ENCODE assay signal across 15 mouse cellular contexts in the genomic region with DNA sequence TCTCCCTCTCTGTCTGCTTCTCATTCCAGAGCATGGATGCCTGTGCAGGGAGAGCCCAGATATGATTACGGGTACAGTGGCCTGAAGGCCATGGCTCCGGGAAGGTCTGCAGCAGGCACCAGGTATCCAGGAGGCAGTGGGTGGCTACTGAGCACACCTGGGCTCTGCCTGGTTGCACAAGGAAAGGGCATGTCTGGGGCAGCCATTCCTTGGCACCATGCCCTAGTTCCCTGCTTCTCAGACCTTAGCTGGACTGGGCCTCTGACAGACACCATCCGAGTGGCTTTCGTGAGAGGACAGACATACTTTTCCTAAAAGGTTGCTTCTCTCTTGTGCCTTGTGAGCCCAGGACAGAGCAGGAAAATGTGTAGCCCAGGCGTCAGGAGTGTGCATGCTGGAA. TPM values are rescaled to one million over a fixed set of nuclear protein-coding genes. Genes with fewer than 3 reads are reported as not detected.
DNase-seq lines count a peak whose midpoint lies in the region; ATAC-seq lines count a peak whose summit lies in the region.
"Had no signal": no experiment of that assay in that cellular context is flagged by ENCODE, and none has a peak within 500 bp of the region (broad histone marks: within the 10 kb centered on the region; RNA-seq: fewer than 3 reads in every experiment).

No protein-coding gene starts in this region.

- no peaks in the 10 kb centered on the region for H3K9me3 ChIP-seq in heart, embryonic 14.5 days (ENCODE audit: control insufficient read depth, low read length)
- no peaks in the 10 kb centered on the region for H3K9me3 ChIP-seq in heart, embryonic 10.5 days
- no peaks in the 10 kb centered on the region for H3K9me3 ChIP-seq in kidney, embryonic 15.5 days (replicated peaks)
- no peaks in the 10 kb centered on the region for H3K9me3 ChIP-seq in midbrain, embryonic 10.5 days (replicated peaks)
- H3K9me3 ChIP-seq: midbrain, embryonic 13.5 days had no signal

- no peaks in the 10 kb centered on the region for H3K27me3 ChIP-seq in heart, embryonic 14.5 days (ENCODE audit: control insufficient read depth, insufficient read depth, low read length)
- H3K27me3 ChIP-seq in heart, embryonic 10.5 days (ENCODE audit: insufficient read depth, poor library complexity, severe bottlenecking): peaks cover 15% of the 10 kb centered on the region
- no peaks in the 10 kb centered on the region for H3K27me3 ChIP-seq in kidney, embryonic 15.5 days
- H3K27me3 ChIP-seq in midbrain, embryonic 10.5 days (ENCODE audit: low read depth, poor library complexity, severe bottlenecking): peaks cover 6% of the 10 kb centered on the region; the same call in 1 of the 2 replicates
- H3K27me3 ChIP-seq: midbrain, embryonic 13.5 days had no signal

- DNase-seq in heart, embryonic 10.5 days (ENCODE audit: low spot score): no peak
- peak; percentile 52 for DNase-seq in ovary, postnatal 14 days (ENCODE audit: low spot score)
- DNase-seq in ovary, adult 18-20 months (ENCODE audit: low spot score): no peak
- peak; percentile 63 for DNase-seq in lung, postnatal 10 days
- no peak for DNase-seq in midbrain, embryonic 10.5 days (ENCODE audit: low spot score)
- DNase-seq: adrenal gland, postnatal 25 days; cerebellum, postnatal 36 days; heart, adult 2 months; left cerebral cortex, postnatal 4 days; lung, embryonic 14.5 days had no signal

- H3K4me3 ChIP-seq in heart, embryonic 14.5 days (ENCODE audit: control insufficient read depth in 1 of 2, insufficient read depth in 1 of 2, low read depth in 1 of 2, low read length in 2 of 2): no peak overlapping the region
- H3K4me3 ChIP-seq in heart, embryonic 10.5 days: no peak overlapping the region
- no peak overlapping the region for H3K4me3 ChIP-seq in kidney, embryonic 15.5 days (replicated peaks)
- H3K4me3 ChIP-seq in midbrain, embryonic 10.5 days: no peak overlapping the region
- H3K4me3 ChIP-seq: heart, adult 2 months; midbrain, embryonic 13.5 days had no signal

- H3K36me3 ChIP-seq in heart, embryonic 14.5 days (ENCODE audit: control insufficient read depth, insufficient read depth, low read length): no peaks in the 10 kb centered on the region
- no peaks in the 10 kb centered on the region for H3K36me3 ChIP-seq in heart, embryonic 10.5 days
- no peaks in the 10 kb centered on the region for H3K36me3 ChIP-seq in kidney, embryonic 15.5 days
- no peaks in the 10 kb centered on the region for H3K36me3 ChIP-seq in midbrain, embryonic 10.5 days
- H3K36me3 ChIP-seq: midbrain, embryonic 13.5 days had no signal

- H3K4me1 ChIP-seq in heart, embryonic 14.5 days (ENCODE audit: control insufficient read depth in 2 of 2, insufficient read depth in 2 of 2, low read length in 2 of 2): peaks cover 8 to 15% of the 10 kb centered on the region in 2 experiments
- H3K4me1 ChIP-seq in heart, embryonic 10.5 days: peaks cover 20% of the 10 kb centered on the region
- peaks cover 17% of the 10 kb centered on the region for H3K4me1 ChIP-seq in kidney, embryonic 15.5 days
- H3K4me1 ChIP-seq in midbrain, embryonic 10.5 days: peaks cover 21% of the 10 kb centered on the region

- ATAC-seq in heart, embryonic 14.5 days (ENCODE audit: insufficient number of reproducible peaks, insufficient read depth, low FRiP score, low read depth): no peak
- ATAC-seq in kidney, embryonic 15.5 days (replicated peaks; ENCODE audit: low FRiP score): no peak
- ATAC-seq in cerebellum, adult (ENCODE audit: insufficient number of reproducible peaks, low FRiP score, low TSS enrichment): no peak
- ATAC-seq: midbrain, embryonic 13.5 days had no signal

- no peak overlapping the region for H3K4me2 ChIP-seq in heart, embryonic 14.5 days (ENCODE audit: low read length)
- H3K4me2 ChIP-seq in kidney, embryonic 15.5 days: no peak overlapping the region
- H3K4me2 ChIP-seq: lung, embryonic 14.5 days; midbrain, embryonic 13.5 days had no signal

- 64% methylated on average over 5 of the region's 5 CpGs for WGBS in heart, embryonic 14.5 days
- 85% methylated on average over 5 of the region's 5 CpGs for WGBS in heart, embryonic 10.5 days
- 85% methylated on average over 5 of the region's 5 CpGs for WGBS in kidney, embryonic 15.5 days
- WGBS in midbrain, embryonic 10.5 days: 88% methylated on average over 5 of the region's 5 CpGs

- H3K27ac ChIP-seq in heart, embryonic 14.5 days (replicated peaks in 1 of 2; ENCODE audit: control insufficient read depth in 1 of 2, insufficient read depth in 1 of 2, low read depth in 2 of 2, low read length in 2 of 2): peak overlapping the region; percentile 7 to 17; a peak in 2 of 4 replicates
- no peak overlapping the region for H3K27ac ChIP-seq in heart, embryonic 10.5 days
- peak overlapping the region; percentile 33; the same call in 1 of the 2 replicates for H3K27ac ChIP-seq in kidney, embryonic 15.5 days
- H3K27ac ChIP-seq in midbrain, embryonic 10.5 days (replicated peaks): no peak overlapping the region
- H3K27ac ChIP-seq: heart, adult 2 months; midbrain, embryonic 13.5 days had no signal

- H3K9ac ChIP-seq in heart, embryonic 14.5 days (ENCODE audit: low read length): peak overlapping the region; percentile 17; the same call in 1 of the 2 replicates
- H3K9ac ChIP-seq in kidney, embryonic 15.5 days: no peak overlapping the region
- H3K9ac ChIP-seq: lung, embryonic 14.5 days; midbrain, embryonic 13.5 days had no signal

RNA-seq across cellular contexts. Expression of a gene that starts 3.6 kb away (rescaled TPM):
- polyA plus RNA-seq in heart, embryonic 14.5 days (2014; fragmentation: Nextera tagmentation; extraction: Ambion mirVana): 43.7 and 48.2 TPM in 2 replicates
- 34.4 and 46.6 TPM in 2 replicates for polyA plus RNA-seq in heart, embryonic 10.5 days (2016; fragmentation: Nextera tagmentation; extraction: Ambion mirVana)
- polyA plus RNA-seq in kidney, embryonic 15.5 days (2015; fragmentation: Nextera tagmentation; extraction: Ambion mirVana): 30.5 and 31.2 TPM in 2 replicates
- polyA plus RNA-seq in midbrain, embryonic 10.5 days (2016; fragmentation: Nextera tagmentation; extraction: Ambion mirVana): 26.2 and 28.8 TPM in 2 replicates

RNA-seq across cellular contexts. Expression of a gene that starts 4.0 kb away (rescaled TPM):
- 0.35 and 1.8 TPM in 2 replicates for polyA plus RNA-seq in heart, embryonic 14.5 days (2014; fragmentation: Nextera tagmentation; extraction: Ambion mirVana)
- not detected in 2 replicates for polyA plus RNA-seq in heart, embryonic 10.5 days (2016; fragmentation: Nextera tagmentation; extraction: Ambion mirVana)
- 6.8 and 9.1 TPM in 2 replicates for polyA plus RNA-seq in kidney, embryonic 15.5 days (2015; fragmentation: Nextera tagmentation; extraction: Ambion mirVana)
- 0.20 TPM in 1 of 2 replicates, not detected in the other for polyA plus RNA-seq in midbrain, embryonic 10.5 days (2016; fragmentation: Nextera tagmentation; extraction: Ambion mirVana)
- polyA plus RNA-seq: C2C12; lung, embryonic 14.5 days had no signal

RNA-seq across cellular contexts. Expression of a gene that starts 10.3 kb away (rescaled TPM):
- polyA plus RNA-seq in heart, embryonic 14.5 days (2014; fragmentation: Nextera tagmentation; extraction: Ambion mirVana): 56.6 and 64.5 TPM in 2 replicates
- 41.2 and 50.5 TPM in 2 replicates for polyA plus RNA-seq in heart, embryonic 10.5 days (2016; fragmentation: Nextera tagmentation; extraction: Ambion mirVana)
- polyA plus RNA-seq in kidney, embryonic 15.5 days (2015; fragmentation: Nextera tagmentation; extraction: Ambion mirVana): 47.1 and 52.1 TPM in 2 replicates
- polyA plus RNA-seq in midbrain, embryonic 10.5 days (2016; fragmentation: Nextera tagmentation; extraction: Ambion mirVana): 39.4 and 44.3 TPM in 2 replicates

RNA-seq across cellular contexts. Expression of a gene that starts 38.9 kb away (rescaled TPM):
- 4.7 and 5.6 TPM in 2 replicates for polyA plus RNA-seq in heart, embryonic 14.5 days (2014; fragmentation: Nextera tagmentation; extraction: Ambion mirVana)
- polyA plus RNA-seq in heart, embryonic 10.5 days (2016; fragmentation: Nextera tagmentation; extraction: Ambion mirVana): 4.3 and 9.4 TPM in 2 replicates
- polyA plus RNA-seq in kidney, embryonic 15.5 days (2015; fragmentation: Nextera tagmentation; extraction: Ambion mirVana): 6.3 and 7.9 TPM in 2 replicates
- polyA plus RNA-seq in midbrain, embryonic 10.5 days (2016; fragmentation: Nextera tagmentation; extraction: Ambion mirVana): 9.0 and 12.2 TPM in 2 replicates

RNA-seq across cellular contexts. Expression of a gene that starts 39.9 kb away (rescaled TPM):
- polyA plus RNA-seq in heart, embryonic 14.5 days (2014; fragmentation: Nextera tagmentation; extraction: Ambion mirVana): 28.8 and 31.1 TPM in 2 replicates
- 41.0 and 48.0 TPM in 2 replicates for polyA plus RNA-seq in heart, embryonic 10.5 days (2016; fragmentation: Nextera tagmentation; extraction: Ambion mirVana)
- 48.7 and 56.6 TPM in 2 replicates for polyA plus RNA-seq in kidney, embryonic 15.5 days (2015; fragmentation: Nextera tagmentation; extraction: Ambion mirVana)
- 60.5 and 69.8 TPM in 2 replicates for polyA plus RNA-seq in midbrain, embryonic 10.5 days (2016; fragmentation: Nextera tagmentation; extraction: Ambion mirVana)

Comparison
In these comparisons a context has a peak if more than half of its experiments do, and no peak if none do; other contexts are left out.
1. H3K27ac ChIP-seq: peak in heart, embryonic 14.5 days (2 of 2) and kidney, embryonic 15.5 days (single experiment); none in heart, embryonic 10.5 days (single experiment) and midbrain, embryonic 10.5 days (single experiment).
2. DNase-seq: peak in ovary, postnatal 14 days (single experiment) and lung, postnatal 10 days (single experiment); none in heart, embryonic 10.5 days (single experiment), ovary, adult 18-20 months (single experiment) and midbrain, embryonic 10.5 days (single experiment).